Comparison of ENCODE assay signal across 8 mouse cellular contexts in the genomic region with DNA sequence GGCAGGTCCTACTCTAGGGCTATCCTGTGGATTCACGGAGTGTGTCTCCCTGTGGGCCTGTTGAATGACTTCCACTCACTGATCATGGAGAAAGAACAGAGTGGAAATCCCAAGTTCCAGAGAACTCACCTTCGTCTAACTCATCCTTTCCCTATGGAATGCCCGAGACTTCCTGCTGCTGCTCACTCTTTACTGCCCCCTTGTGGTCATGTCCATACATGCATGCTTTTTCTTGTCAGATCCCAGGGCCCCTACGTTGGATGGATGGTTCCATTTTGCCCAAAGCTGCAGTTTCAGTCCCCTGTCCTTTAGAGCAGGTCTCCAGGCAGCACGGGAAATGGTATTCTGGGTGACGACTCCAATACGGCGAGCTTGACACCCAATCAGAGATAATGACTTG. TPM values are rescaled to one million over a fixed set of nuclear protein-coding genes. Genes with fewer than 3 reads are reported as not detected.
DNase-seq lines count a peak whose midpoint lies in the region; ATAC-seq and TF ChIP-seq lines count a peak whose summit lies in the region.

No protein-coding gene starts in this region.

- no peak for TF ChIP-seq POLR2A in myocyte (IDR thresholded peaks at IDR 0.05; ENCODE audit: insufficient read length, low read depth)

- H3K27me3 ChIP-seq in embryonic facial prominence, embryonic 11.5 days (ENCODE audit: control insufficient read depth, insufficient read depth, low read length), result no peaks in the 10 kb centered on the region
- H3K27me3 ChIP-seq in intestine, embryonic 14.5 days (replicated peaks; ENCODE audit: control insufficient read depth, insufficient read depth, low read length), result no peaks in the 10 kb centered on the region
- H3K27me3 ChIP-seq in myocyte (ENCODE audit: control insufficient read depth, insufficient read depth, insufficient read length), result no peaks in the 10 kb centered on the region

- H3K4me3 ChIP-seq in embryonic facial prominence, embryonic 11.5 days (ENCODE audit: low read depth, low read length), result no peak overlapping the region
- H3K4me3 ChIP-seq in intestine, embryonic 14.5 days (ENCODE audit: low read depth, low read length), result no peak overlapping the region
- no peak overlapping the region for H3K4me3 ChIP-seq in myocyte

- no peak for ATAC-seq in embryonic facial prominence, embryonic 11.5 days (replicated peaks; ENCODE audit: insufficient number of reproducible peaks, low FRiP score, low TSS enrichment, low read depth)
- ATAC-seq in intestine, embryonic 14.5 days (replicated peaks; ENCODE audit: low FRiP score, low TSS enrichment, low read depth), result no peak

- H3K4me2 ChIP-seq in embryonic facial prominence, embryonic 11.5 days (ENCODE audit: low read depth, low read length), result no peak overlapping the region
- no peak overlapping the region for H3K4me2 ChIP-seq in intestine, embryonic 14.5 days (ENCODE audit: low read length)
- no peak overlapping the region for H3K4me2 ChIP-seq in myocyte (ENCODE audit: low read depth)

- peaks cover 17% of the 10 kb centered on the region for H3K79me2 ChIP-seq in myocyte (ENCODE audit: control insufficient read depth, insufficient read depth)

- no peak overlapping the region for H3K9ac ChIP-seq in embryonic facial prominence, embryonic 11.5 days (replicated peaks; ENCODE audit: low read length)
- no peak overlapping the region for H3K9ac ChIP-seq in intestine, embryonic 14.5 days (ENCODE audit: low read length)

- DNase-seq in heart, adult 18-20 months, result peak; percentile 77 to 86
- DNase-seq in heart, postnatal 25 days (ENCODE audit: low spot score), result no peak
- peak; percentile 85 for DNase-seq in adrenal gland, postnatal 10 days
- peak; percentile 90 for DNase-seq in embryonic facial prominence, embryonic 11.5 days (ENCODE audit: low spot score)
- DNase-seq in intestine, embryonic 14.5 days (ENCODE audit: low spot score), result peak; percentile 89
- peak; percentile 59 to 76 for DNase-seq in left cerebral cortex, postnatal 36 days (ENCODE audit: low spot score in 2 of 2)
- peak; percentile 72 for DNase-seq in testis, postnatal 14 days (ENCODE audit: low spot score)

- 12% methylated on average over 8 of the region's 8 CpGs for WGBS in embryonic facial prominence, embryonic 11.5 days
- WGBS in intestine, embryonic 14.5 days, result 11% methylated on average over 8 of the region's 8 CpGs

- H3K9me3 ChIP-seq in embryonic facial prominence, embryonic 11.5 days (replicated peaks; ENCODE audit: control insufficient read depth, low read length), result no peaks in the 10 kb centered on the region
- no peaks in the 10 kb centered on the region for H3K9me3 ChIP-seq in intestine, embryonic 14.5 days (ENCODE audit: control insufficient read depth, low read length)

- no peaks in the 10 kb centered on the region; the same call in none of the 2 replicates for H3K36me3 ChIP-seq in embryonic facial prominence, embryonic 11.5 days (replicated peaks; ENCODE audit: control insufficient read depth, insufficient read depth, low read depth, low read length)
- H3K36me3 ChIP-seq in intestine, embryonic 14.5 days (ENCODE audit: control insufficient read depth, insufficient read depth, low read length), result peaks cover 45% of the 10 kb centered on the region
- H3K36me3 ChIP-seq in myocyte (ENCODE audit: control insufficient read depth, insufficient read depth), result peaks cover 8% of the 10 kb centered on the region

- no peak overlapping the region for H3ac ChIP-seq in myocyte (ENCODE audit: control insufficient read depth, insufficient read length)

- H3K4me1 ChIP-seq in embryonic facial prominence, embryonic 11.5 days (ENCODE audit: control insufficient read depth, insufficient read depth, low read length), result no peaks in the 10 kb centered on the region; the same call in 1 of the 2 replicates
- H3K4me1 ChIP-seq in intestine, embryonic 14.5 days (replicated peaks; ENCODE audit: control insufficient read depth, insufficient read depth, low read length), result peaks cover 6% of the 10 kb centered on the region

- intact Hi-C loops in heart, postnatal 25 days (cut with DNase I), result loop anchor here (1.0 kb wide), 1 partner anchor 50 kb away; a partner anchor contains a TSS
- intact Hi-C loops in left cerebral cortex, postnatal 36 days (cut with DNase I), result loop anchor here (5.0 kb wide), 1 partner anchor 49 kb away; a partner anchor contains a TSS

- no peak overlapping the region for H3K27ac ChIP-seq in embryonic facial prominence, embryonic 11.5 days (replicated peaks; ENCODE audit: low read depth, low read length)
- no peak overlapping the region for H3K27ac ChIP-seq in intestine, embryonic 14.5 days (ENCODE audit: low read depth)

TF ChIP-seq in myocyte, 11 proteins besides CTCF, POLR2A, EP300 and RAD21:
- TF ChIP-seq TCF3 (IDR thresholded peaks at IDR 0.05; ENCODE audit: insufficient read length, low read depth) (no peak), POLR2AphosphoS2 (IDR thresholded peaks at IDR 0.05; ENCODE audit: insufficient read length, low read depth) (peak; percentile 24)

RNA-seq across cellular contexts. Expression of a gene that starts 3.0 kb away (rescaled TPM):
- 100 to 1,000 TPM; 624 to 648 TPM for total RNA-seq in heart, adult 18-20 months (2021)
- 100 to 1,000 TPM; 651 to 667 TPM for total RNA-seq in heart, postnatal 25 days (2021)
- 100 to 1,000 TPM; 933 to 968 TPM for total RNA-seq in adrenal gland, postnatal 10 days (2021)
- polyA plus RNA-seq in embryonic facial prominence, embryonic 11.5 days (2014; fragmentation: Nextera tagmentation; extraction: Ambion mirVana), result 1,437 and 1,529 TPM in 2 replicates
- 2,116 and 2,150 TPM in 2 replicates for polyA plus RNA-seq in intestine, embryonic 14.5 days (2014; fragmentation: Nextera tagmentation; extraction: Ambion mirVana)
- total RNA-seq in left cerebral cortex, postnatal 36 days (2021), result 100 to 1,000 TPM; 173 to 213 TPM
- polyA plus RNA-seq in myocyte (2012; fragmentation: generic; extraction: Trizol), result 3,361 TPM

RNA-seq across cellular contexts. Expression of a gene that starts 8.8 kb away (rescaled TPM):
- total RNA-seq in heart, adult 18-20 months (2021), result 10 to 100 TPM; 39.1 to 41.5 TPM
- total RNA-seq in heart, postnatal 25 days (2021), result 10 to 100 TPM; 38.4 to 42.8 TPM
- total RNA-seq in adrenal gland, postnatal 10 days (2021), result 10 to 100 TPM; 52.4 to 63.2 TPM
- 29.3 and 31.4 TPM in 2 replicates for polyA plus RNA-seq in embryonic facial prominence, embryonic 11.5 days (2014; fragmentation: Nextera tagmentation; extraction: Ambion mirVana)
- polyA plus RNA-seq in intestine, embryonic 14.5 days (2014; fragmentation: Nextera tagmentation; extraction: Ambion mirVana), result 43.6 and 44.8 TPM in 2 replicates
- 10 to 100 TPM; 61.2 to 69.0 TPM for total RNA-seq in left cerebral cortex, postnatal 36 days (2021)
- polyA plus RNA-seq in myocyte (2012; fragmentation: generic; extraction: Trizol), result 49.4 TPM

RNA-seq across cellular contexts. Expression of a gene that starts 49.7 kb away (rescaled TPM):
- 10 to 100 TPM; 34.0 to 35.1 TPM for total RNA-seq in heart, adult 18-20 months (2021)
- total RNA-seq in heart, postnatal 25 days (2021), result 10 to 100 TPM; 34.4 to 39.5 TPM
- total RNA-seq in adrenal gland, postnatal 10 days (2021), result 10 to 100 TPM; 55.1 to 72.4 TPM
- 12.9 and 13.8 TPM in 2 replicates for polyA plus RNA-seq in embryonic facial prominence, embryonic 11.5 days (2014; fragmentation: Nextera tagmentation; extraction: Ambion mirVana)
- polyA plus RNA-seq in intestine, embryonic 14.5 days (2014; fragmentation: Nextera tagmentation; extraction: Ambion mirVana), result 16.8 and 19.3 TPM in 2 replicates
- 10 to 100 TPM; 15.1 to 24.7 TPM for total RNA-seq in left cerebral cortex, postnatal 36 days (2021)
- polyA plus RNA-seq in myocyte (2012; fragmentation: generic; extraction: Trizol), result 120 TPM
